11 mouse cellular contexts compared by ENCODE assay signal in genomic region chr7:80296462-80296861, GRCm38 (mm10). TPM values are rescaled to one million over a fixed set of nuclear protein-coding genes. Genes with fewer than 3 reads are reported as not detected.
A peak's percentile ranks its signal among the peaks of the same experiment; 100 is the strongest.
DNase-seq lines count a peak whose midpoint lies in the region; ATAC-seq and TF ChIP-seq lines count a peak whose summit lies in the region.
"Had no signal": no experiment of that assay in that cellular context is flagged by ENCODE, and none has a peak within 500 bp of the region (broad histone marks: within the 10 kb centered on the region; RNA-seq: fewer than 3 reads in every experiment).

No protein-coding gene starts in this region.

- 92% methylated on average over 6 of the region's 6 CpGs for WGBS in heart, embryonic 12.5 days
- 88% methylated on average over 6 of the region's 6 CpGs for WGBS in lung, embryonic 16.5 days
- WGBS in forebrain, embryonic 12.5 days, result 93% methylated on average over 6 of the region's 6 CpGs

- intact Hi-C loops in heart, postnatal 10 days (cut with DNase I), result no loop called here

- H3K79me2 ChIP-seq in myocyte (ENCODE audit: control insufficient read depth, insufficient read depth), result peaks cover 66% of the 10 kb centered on the region

- no peaks in the 10 kb centered on the region for H3K9me3 ChIP-seq in heart, embryonic 12.5 days (replicated peaks)
- H3K9me3 ChIP-seq in lung, embryonic 16.5 days (ENCODE audit: control insufficient read depth, low read length), result no peaks in the 10 kb centered on the region
- H3K9me3 ChIP-seq in forebrain, embryonic 12.5 days, result no peaks in the 10 kb centered on the region
- H3K9me3 ChIP-seq: hindbrain, embryonic 15.5 days had no signal

- no peak overlapping the region for H3ac ChIP-seq in myocyte (ENCODE audit: control insufficient read depth, insufficient read length)

- H3K36me3 ChIP-seq in heart, embryonic 12.5 days, result peaks cover 29% of the 10 kb centered on the region
- H3K36me3 ChIP-seq in lung, embryonic 16.5 days (ENCODE audit: control insufficient read depth, insufficient read depth, low read length), result peaks cover 11% of the 10 kb centered on the region
- peaks cover 29% of the 10 kb centered on the region for H3K36me3 ChIP-seq in forebrain, embryonic 12.5 days (replicated peaks)
- H3K36me3 ChIP-seq in myocyte (ENCODE audit: control insufficient read depth, insufficient read depth), result peaks cover 11% of the 10 kb centered on the region

- DNase-seq in heart, postnatal 10 days, result no peak
- DNase-seq in lung, postnatal 4 days, result no peak
- DNase-seq in spleen, postnatal 10 days (ENCODE audit: low spot score in 2 of 2), result no peak
- DNase-seq: cerebellum, adult 9-10 months; kidney, postnatal 4 days had no signal

- ATAC-seq in heart, embryonic 12.5 days (ENCODE audit: insufficient number of reproducible peaks, low FRiP score), result no peak
- no peak for ATAC-seq in lung, embryonic 16.5 days (ENCODE audit: low read depth)
- ATAC-seq in forebrain, embryonic 12.5 days (ENCODE audit: low FRiP score), result no peak
- no peak for ATAC-seq in granulocyte monocyte progenitor cell, adult 5-6 weeks (replicated peaks; ENCODE audit: poor library complexity, severe bottlenecking)

- no peak overlapping the region for H3K27ac ChIP-seq in heart, embryonic 12.5 days (ENCODE audit: poor library complexity, severe bottlenecking)
- H3K27ac ChIP-seq in lung, embryonic 16.5 days (ENCODE audit: low read length), result no peak overlapping the region
- no peak overlapping the region for H3K27ac ChIP-seq in forebrain, embryonic 12.5 days
- H3K27ac ChIP-seq: hindbrain, embryonic 15.5 days had no signal

- no peak overlapping the region for H3K9ac ChIP-seq in heart, embryonic 12.5 days
- no peak overlapping the region for H3K9ac ChIP-seq in lung, embryonic 16.5 days (ENCODE audit: low read length)
- H3K9ac ChIP-seq in forebrain, embryonic 12.5 days, result no peak overlapping the region
- H3K9ac ChIP-seq: hindbrain, embryonic 15.5 days had no signal

- TF ChIP-seq POLR2A in myocyte (IDR thresholded peaks at IDR 0.05; ENCODE audit: insufficient read length, low read depth), result no peak

- 0 out of 2 replicates have a peak overlapping the region, but pooled peaks have one; percentile 12 for H3K4me3 ChIP-seq in heart, embryonic 12.5 days
- no peak overlapping the region; the same call in 1 of the 2 replicates for H3K4me3 ChIP-seq in lung, embryonic 16.5 days (ENCODE audit: low read length)
- H3K4me3 ChIP-seq in forebrain, embryonic 12.5 days (replicated peaks), result peak overlapping the region; percentile 86
- H3K4me3 ChIP-seq in myocyte, result peak overlapping the region; percentile 68
- H3K4me3 ChIP-seq: hindbrain, embryonic 15.5 days had no signal

- no peaks in the 10 kb centered on the region for H3K27me3 ChIP-seq in heart, embryonic 12.5 days (replicated peaks)
- H3K27me3 ChIP-seq in lung, embryonic 16.5 days (ENCODE audit: control insufficient read depth, insufficient read depth, low read depth, low read length), result no peaks in the 10 kb centered on the region
- no peaks in the 10 kb centered on the region for H3K27me3 ChIP-seq in forebrain, embryonic 12.5 days
- H3K27me3 ChIP-seq in myocyte (ENCODE audit: control insufficient read depth, insufficient read depth, insufficient read length), result no peaks in the 10 kb centered on the region
- H3K27me3 ChIP-seq: hindbrain, embryonic 15.5 days had no signal

- peak overlapping the region; percentile 42 for H3K4me2 ChIP-seq in heart, embryonic 12.5 days
- peak overlapping the region; percentile 70 for H3K4me2 ChIP-seq in lung, embryonic 16.5 days (ENCODE audit: low read depth, low read length)
- H3K4me2 ChIP-seq in forebrain, embryonic 12.5 days, result peak overlapping the region; percentile 79
- H3K4me2 ChIP-seq in myocyte (ENCODE audit: low read depth), result peak overlapping the region; percentile 83

- peaks cover 19% of the 10 kb centered on the region for H3K4me1 ChIP-seq in heart, embryonic 12.5 days (replicated peaks)
- peaks cover 12% of the 10 kb centered on the region for H3K4me1 ChIP-seq in lung, embryonic 16.5 days (replicated peaks; ENCODE audit: control insufficient read depth, insufficient read depth, low read length)
- H3K4me1 ChIP-seq in forebrain, embryonic 12.5 days, result peaks cover 25% of the 10 kb centered on the region

TF ChIP-seq in myocyte, 11 proteins besides CTCF, POLR2A, EP300 and RAD21:
- TF ChIP-seq USF1 (IDR thresholded peaks at IDR 0.05; ENCODE audit: low read depth) (no peak), CEBPB (IDR thresholded peaks at IDR 0.05; ENCODE audit: insufficient read depth, poor library complexity, severe bottlenecking) (no peak), TCF3 (IDR thresholded peaks at IDR 0.05; ENCODE audit: insufficient read length, low read depth) (no peak), E2F4 (IDR thresholded peaks at IDR 0.05; ENCODE audit: insufficient read depth) (no peak)

RNA-seq across cellular contexts. Expression of gene Prc1, which starts 2.2 kb away (rescaled TPM):
- polyA plus RNA-seq in heart, embryonic 12.5 days (2016; fragmentation: Nextera tagmentation; extraction: Ambion mirVana), result 137 and 152 TPM in 2 replicates
- total RNA-seq in heart, postnatal 10 days (2021), result 10 to 100 TPM; 40.0 to 43.7 TPM
- 166 and 182 TPM in 2 replicates for polyA plus RNA-seq in lung, embryonic 16.5 days (2015; fragmentation: Nextera tagmentation; extraction: Ambion mirVana)
- polyA plus RNA-seq in forebrain, embryonic 12.5 days (2016; fragmentation: Nextera tagmentation; extraction: Ambion mirVana), result 222 and 240 TPM in 2 replicates
- polyA plus RNA-seq in myocyte (2012; fragmentation: generic; extraction: Trizol), result 25.5 TPM
- 40.7 and 42.7 TPM in 2 replicates for total RNA-seq in granulocyte monocyte progenitor cell, adult 5-6 weeks (2014; fragmentation: Nextera tagmentation)
- 141 and 156 TPM in 2 replicates for total RNA-seq in granulocyte monocyte progenitor cell, adult 5-6 weeks (2017)

RNA-seq across cellular contexts. Expression of gene Vps33b, which starts 27.0 kb away (rescaled TPM):
- 11.1 and 12.4 TPM in 2 replicates for polyA plus RNA-seq in heart, embryonic 12.5 days (2016; fragmentation: Nextera tagmentation; extraction: Ambion mirVana)
- total RNA-seq in heart, postnatal 10 days (2021), result 10 to 100 TPM in 1 of 2 experiments, 1 to 10 TPM in 1; 7.7 to 10.9 TPM
- 9.7 and 10.7 TPM in 2 replicates for polyA plus RNA-seq in lung, embryonic 16.5 days (2015; fragmentation: Nextera tagmentation; extraction: Ambion mirVana)
- 17.4 and 19.1 TPM in 2 replicates for polyA plus RNA-seq in forebrain, embryonic 12.5 days (2016; fragmentation: Nextera tagmentation; extraction: Ambion mirVana)
- polyA plus RNA-seq in myocyte (2012; fragmentation: generic; extraction: Trizol), result 4.8 TPM
- 45.6 and 48.1 TPM in 2 replicates for total RNA-seq in granulocyte monocyte progenitor cell, adult 5-6 weeks (2014; fragmentation: Nextera tagmentation)
- total RNA-seq in granulocyte monocyte progenitor cell, adult 5-6 weeks (2017), result 24.2 and 31.8 TPM in 2 replicates

RNA-seq across cellular contexts. Expression of gene Rccd1, which starts 27.8 kb away (rescaled TPM):
- polyA plus RNA-seq in heart, embryonic 12.5 days (2016; fragmentation: Nextera tagmentation; extraction: Ambion mirVana), result 6.1 and 8.9 TPM in 2 replicates
- total RNA-seq in heart, postnatal 10 days (2021), result 10 to 100 TPM in 1 of 2 experiments, 1 to 10 TPM in 1; 7.1 to 10.1 TPM
- polyA plus RNA-seq in lung, embryonic 16.5 days (2015; fragmentation: Nextera tagmentation; extraction: Ambion mirVana), result 7.2 and 8.9 TPM in 2 replicates
- 14.1 and 19.1 TPM in 2 replicates for polyA plus RNA-seq in forebrain, embryonic 12.5 days (2016; fragmentation: Nextera tagmentation; extraction: Ambion mirVana)
- 8.4 TPM for polyA plus RNA-seq in myocyte (2012; fragmentation: generic; extraction: Trizol)
- total RNA-seq in granulocyte monocyte progenitor cell, adult 5-6 weeks (2014; fragmentation: Nextera tagmentation), result 20.6 and 23.6 TPM in 2 replicates
- 16.4 and 23.0 TPM in 2 replicates for total RNA-seq in granulocyte monocyte progenitor cell, adult 5-6 weeks (2017)

RNA-seq across cellular contexts. Expression of gene Ngrn, which starts 35.4 kb away (rescaled TPM):
- 43.0 and 43.4 TPM in 2 replicates for polyA plus RNA-seq in heart, embryonic 12.5 days (2016; fragmentation: Nextera tagmentation; extraction: Ambion mirVana)
- total RNA-seq in heart, postnatal 10 days (2021), result 10 to 100 TPM; 24.0 to 27.5 TPM
- polyA plus RNA-seq in lung, embryonic 16.5 days (2015; fragmentation: Nextera tagmentation; extraction: Ambion mirVana), result 46.2 and 47.4 TPM in 2 replicates
- 56.8 TPM in 2 replicates for polyA plus RNA-seq in forebrain, embryonic 12.5 days (2016; fragmentation: Nextera tagmentation; extraction: Ambion mirVana)
- 55.0 TPM for polyA plus RNA-seq in myocyte (2012; fragmentation: generic; extraction: Trizol)
- 23.7 and 33.5 TPM in 2 replicates for total RNA-seq in granulocyte monocyte progenitor cell, adult 5-6 weeks (2014; fragmentation: Nextera tagmentation)
- total RNA-seq in granulocyte monocyte progenitor cell, adult 5-6 weeks (2017), result 21.2 and 33.9 TPM in 2 replicates

RNA-seq across cellular contexts. Expression of gene Unc45a, which starts 44.3 kb away (rescaled TPM):
- 20.5 and 21.0 TPM in 2 replicates for polyA plus RNA-seq in heart, embryonic 12.5 days (2016; fragmentation: Nextera tagmentation; extraction: Ambion mirVana)
- 10 to 100 TPM; 17.9 to 18.9 TPM for total RNA-seq in heart, postnatal 10 days (2021)
- 40.8 and 42.3 TPM in 2 replicates for polyA plus RNA-seq in lung, embryonic 16.5 days (2015; fragmentation: Nextera tagmentation; extraction: Ambion mirVana)
- 43.5 and 45.5 TPM in 2 replicates for polyA plus RNA-seq in forebrain, embryonic 12.5 days (2016; fragmentation: Nextera tagmentation; extraction: Ambion mirVana)
- polyA plus RNA-seq in myocyte (2012; fragmentation: generic; extraction: Trizol), result 38.4 TPM
- total RNA-seq in granulocyte monocyte progenitor cell, adult 5-6 weeks (2014; fragmentation: Nextera tagmentation), result 8.1 and 13.9 TPM in 2 replicates
- total RNA-seq in granulocyte monocyte progenitor cell, adult 5-6 weeks (2017), result 20.2 and 22.4 TPM in 2 replicates
